Mouse (Mus musculus) neutrophil, adult 5-6 weeks (primary cell): ENCODE results near the gene Ryr1. TPM values are rescaled to one million over a fixed set of nuclear protein-coding genes. Genes with fewer than 3 reads are reported as not detected.
A peak's percentile ranks its signal among the peaks of the same experiment; 100 is the strongest.

Source experiments
- ATAC-seq: fragments of 151-379, 151-347 bp; 2 replicates; pipeline ENCODE4 v1.8.0; 2017; ENCODE audit warnings: mild to moderate bottlenecking, moderate TSS enrichment; ENCODE audit not compliant: insufficient number of reproducible peaks, poor library complexity, low FRiP score, severe bottlenecking; ENCODE audit errors: extremely low read depth
- total RNA-seq: library from RNA; stranded (forward); fragments of 200-1000 nt; gene quantifications from 2 replicates; pipeline ENCODE4 v1.2.3, GENCODE M21; 2017

The Ryr1 gene
- 0.61 and 1.0 TPM in 2 replicates for total RNA-seq

DNA sequence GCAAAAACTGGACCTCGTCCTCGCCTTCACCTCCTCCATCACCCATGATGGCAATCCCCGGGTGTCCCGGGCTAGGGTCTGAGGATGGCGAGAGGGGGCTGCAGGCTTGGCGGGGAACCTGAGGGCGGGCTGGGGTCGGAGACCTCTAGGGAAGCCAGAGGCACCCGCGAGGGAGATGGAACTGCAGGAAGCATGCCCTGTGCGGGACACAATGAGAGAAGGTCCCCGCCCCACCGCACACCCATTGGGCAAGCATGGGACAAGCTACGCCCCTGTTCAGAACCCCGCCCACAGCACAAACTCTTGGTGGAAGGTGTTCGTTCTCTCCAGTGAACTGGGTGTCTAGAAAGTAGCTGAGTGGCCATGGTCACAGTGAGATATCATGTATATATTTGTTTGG is at the start of gene Ryr1:
TSS of gene Ryr1 (minus strand) at position 210 of the 400 bp plus-strand sequence.
- peak; percentile 43; the same call in 1 of the 2 replicates for ATAC-seq

- ATAC-seq: no peak
Measured at GRCm38 (mm10) chr7:29172390-29173016, 47.5 kb upstream of the Ryr1 start.

DNA sequence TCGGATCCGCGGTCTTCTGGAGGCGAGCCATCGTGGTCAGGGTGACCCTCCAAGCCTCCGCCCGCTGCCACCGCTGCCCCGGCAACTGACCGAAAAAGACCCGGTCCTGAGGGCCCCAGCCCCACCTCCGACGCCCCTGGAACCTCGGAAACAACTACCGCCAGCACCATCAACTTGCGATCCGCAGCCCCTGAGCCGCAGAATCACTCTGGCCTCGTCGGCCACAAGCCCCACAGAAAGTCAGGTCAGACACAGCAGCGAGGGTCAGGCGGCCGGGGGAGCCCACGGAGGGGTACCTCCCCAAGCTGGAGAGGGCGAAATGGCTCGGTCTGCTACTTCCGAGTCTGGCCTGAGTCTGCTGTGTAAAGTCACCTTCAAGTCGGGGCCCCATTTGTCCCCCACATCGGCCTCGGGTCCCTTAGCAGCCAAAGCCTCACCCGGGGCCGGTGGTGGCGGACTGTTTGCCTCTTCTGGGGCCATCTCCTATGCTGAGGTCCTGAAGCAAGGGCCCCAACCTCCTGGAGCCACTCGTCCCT is 46.7 kb upstream of the Ryr1 start:
- ATAC-seq: no peak

GRCm38 (mm10) chr7:29170755-29171561 is 46.0 kb upstream of the Ryr1 start:
- ATAC-seq: peak; percentile 27; the same call in 1 of the 2 replicates

- ATAC-seq: peak; percentile 21; the same call in 1 of the 2 replicates
Measured at GRCm38 (mm10) chr7:29170066-29170754, 45.2 kb upstream of the Ryr1 start, which contains the start of the genes Ggn and Spred3. Gene Ggn, plus strand, starts transcription at chr7:29170210. Gene Spred3, minus strand, starts transcription at chr7:29170411.

GRCm38 (mm10) chr7:29169231-29170065 is 44.5 kb upstream of the Ryr1 start:
- no peak for ATAC-seq

DNA sequence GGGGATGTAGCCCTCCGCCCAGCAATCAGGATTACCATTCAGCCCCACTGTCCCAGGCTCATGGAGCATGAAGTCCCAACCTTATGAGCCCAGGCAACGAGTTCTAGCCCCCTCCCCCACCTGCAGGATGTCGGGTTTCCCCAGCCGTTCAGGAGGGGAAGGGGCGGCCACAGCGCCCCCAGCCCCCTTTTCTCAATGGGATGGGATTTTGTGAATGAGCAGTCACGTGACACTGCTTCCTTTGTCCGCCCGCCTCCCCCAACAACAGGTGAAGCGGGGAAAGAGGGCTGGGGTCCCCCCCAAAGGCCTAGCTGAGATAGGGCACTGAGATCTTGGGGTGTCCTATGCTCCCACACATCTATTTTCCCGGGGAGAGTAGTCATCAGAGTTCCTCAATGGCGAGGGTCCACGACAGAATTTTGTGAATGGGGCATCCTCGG is 43.8 kb upstream of the Ryr1 start:
- ATAC-seq: no peak

DNA sequence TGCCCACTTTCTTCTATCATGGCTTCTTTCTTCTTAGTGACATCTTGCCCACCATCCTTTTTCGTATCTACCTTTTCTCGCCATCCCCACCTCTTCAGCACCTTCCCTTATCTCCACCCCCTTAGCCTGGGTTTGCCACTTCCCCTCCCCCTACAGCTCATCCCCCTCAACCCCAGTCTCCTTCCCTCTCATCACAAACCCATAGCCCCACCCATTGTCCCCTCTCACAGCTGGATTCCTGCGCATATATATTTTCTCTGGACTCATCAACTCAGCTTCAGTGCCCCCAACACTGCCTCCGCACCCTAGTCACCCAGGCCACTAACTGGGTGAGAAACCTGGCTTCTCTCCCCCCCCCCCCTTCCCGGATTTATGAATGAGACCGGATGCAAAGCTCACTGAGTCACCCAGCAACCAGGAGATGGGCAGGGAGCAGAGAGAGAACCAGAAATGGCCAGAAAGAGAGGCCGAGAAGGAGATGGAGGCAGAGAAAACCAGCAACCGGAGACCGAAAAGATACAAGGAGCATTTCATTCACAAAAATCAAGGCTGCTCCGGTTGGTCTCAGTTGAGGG is 43.2 kb upstream of the Ryr1 start:
- no peak for ATAC-seq

GRCm38 (mm10) chr7:29167656-29168055 is 42.7 kb upstream of the Ryr1 start:
- ATAC-seq: no peak

DNA sequence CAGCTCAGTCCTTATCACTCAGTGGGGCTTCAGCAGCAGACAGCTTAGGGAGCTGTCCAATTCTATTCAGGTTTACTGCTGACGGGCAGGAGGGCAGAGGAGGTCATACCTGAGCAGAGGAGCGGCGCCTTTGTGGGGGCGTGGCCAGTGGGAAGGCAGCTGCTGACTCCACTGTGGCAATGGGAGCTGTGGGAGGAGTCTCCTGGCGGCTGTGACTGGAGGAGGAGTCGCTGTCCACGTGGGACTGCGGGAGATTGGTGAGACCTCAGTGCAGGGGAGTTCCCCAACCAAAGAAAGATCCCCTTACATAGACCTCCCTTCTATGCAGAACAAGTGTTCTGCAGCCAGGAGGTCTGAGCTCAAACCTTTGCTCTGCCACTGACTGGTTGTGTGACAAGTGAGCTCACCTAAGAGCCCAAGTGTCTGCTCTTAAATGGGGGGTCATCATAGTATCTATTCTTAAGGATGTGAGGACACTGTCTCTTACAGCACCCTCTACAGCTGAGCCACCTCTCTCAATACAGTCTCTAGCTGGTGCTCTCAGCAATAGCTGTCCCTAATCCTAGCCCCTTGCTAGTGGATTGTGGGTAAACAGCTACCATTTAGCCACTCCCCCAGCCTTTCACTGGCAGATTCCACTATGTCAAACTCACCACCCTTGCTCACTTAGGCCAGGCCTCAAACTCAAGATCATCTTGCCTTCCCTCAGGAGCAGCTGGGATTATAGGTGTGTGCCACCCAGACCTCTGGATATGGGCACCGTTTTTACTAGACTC is 38.0 kb upstream of the Ryr1 start:
- ATAC-seq: 0 out of 2 replicates have a peak, but pooled peaks have one; percentile 25

DNA sequence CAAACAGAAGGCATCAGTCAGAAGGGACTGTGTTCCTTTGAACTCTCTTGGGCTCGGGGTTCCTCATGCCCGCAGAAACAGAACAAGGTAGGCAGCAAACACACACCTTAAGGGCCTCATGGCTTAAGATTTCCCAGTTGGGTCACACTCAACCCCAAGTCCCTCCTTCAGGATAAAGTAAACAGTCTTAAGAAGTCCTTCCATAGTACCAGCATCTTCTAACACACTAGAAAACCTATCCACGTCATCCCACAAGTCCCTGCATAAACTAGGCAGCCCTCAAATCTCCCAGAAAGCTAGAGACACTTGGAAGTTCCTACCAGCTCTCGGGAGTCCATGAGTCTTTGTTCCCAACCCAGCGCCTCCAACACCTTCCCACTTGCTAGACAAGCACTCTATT is 37.3 kb upstream of the Ryr1 start:
- no peak for ATAC-seq

- no peak for ATAC-seq
Measured at GRCm38 (mm10) chr7:29158264-29158663, 33.3 kb upstream of the Ryr1 start.

DNA sequence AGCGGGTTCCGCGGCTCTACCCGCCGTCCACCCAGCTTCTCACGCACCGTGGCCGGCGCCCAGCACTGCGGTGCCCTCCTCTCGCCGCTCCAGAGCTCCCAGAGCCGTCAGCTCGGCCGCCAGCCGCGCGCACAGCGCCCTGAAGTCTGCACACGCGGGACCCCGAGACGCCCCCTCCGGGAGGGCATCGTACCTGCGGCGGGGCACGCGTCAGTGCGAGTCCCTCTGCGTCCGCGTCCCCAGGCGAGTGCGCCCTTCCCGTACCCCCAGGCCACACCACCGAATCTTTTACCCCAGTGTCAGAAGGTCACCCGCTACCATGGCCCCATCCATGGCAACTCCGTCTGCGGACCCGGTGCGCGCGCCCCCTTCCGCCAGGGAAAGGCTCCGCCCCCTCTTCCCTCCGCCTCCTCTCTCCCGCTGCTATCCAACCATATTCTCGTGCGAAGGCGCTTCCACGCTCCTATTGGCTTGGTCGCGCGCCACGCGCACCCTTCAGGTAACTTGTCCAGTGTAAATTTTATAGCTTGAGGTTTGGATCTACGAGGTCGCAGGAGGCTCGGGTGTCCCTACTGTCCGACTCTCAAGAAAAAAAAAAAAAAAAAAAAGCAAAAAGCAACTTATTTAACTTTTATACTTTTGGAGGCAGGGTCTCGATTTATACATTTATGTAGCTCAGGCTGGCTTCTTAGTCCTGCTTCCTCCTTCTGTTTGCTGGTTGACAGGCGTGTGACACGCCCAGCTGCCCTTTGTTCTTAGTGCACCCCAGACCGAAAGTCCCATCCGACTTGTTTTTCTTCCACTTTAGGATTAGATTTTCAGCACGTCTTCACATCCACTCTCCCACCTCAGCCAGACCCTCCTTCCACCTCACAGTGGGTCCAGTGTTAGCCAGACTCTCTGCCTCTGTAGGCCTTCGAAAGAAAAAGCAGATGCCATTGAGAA is 31.1 kb upstream of the Ryr1 start, which contains the start of gene Fam98c:
TSS of gene Fam98c (minus strand) at position 397 of the 945 bp plus-strand sequence.
- ATAC-seq: peak; percentile 59

GRCm38 (mm10) chr7:29155196-29155837 is 30.3 kb upstream of the Ryr1 start:
- ATAC-seq: peak; percentile 68

DNA sequence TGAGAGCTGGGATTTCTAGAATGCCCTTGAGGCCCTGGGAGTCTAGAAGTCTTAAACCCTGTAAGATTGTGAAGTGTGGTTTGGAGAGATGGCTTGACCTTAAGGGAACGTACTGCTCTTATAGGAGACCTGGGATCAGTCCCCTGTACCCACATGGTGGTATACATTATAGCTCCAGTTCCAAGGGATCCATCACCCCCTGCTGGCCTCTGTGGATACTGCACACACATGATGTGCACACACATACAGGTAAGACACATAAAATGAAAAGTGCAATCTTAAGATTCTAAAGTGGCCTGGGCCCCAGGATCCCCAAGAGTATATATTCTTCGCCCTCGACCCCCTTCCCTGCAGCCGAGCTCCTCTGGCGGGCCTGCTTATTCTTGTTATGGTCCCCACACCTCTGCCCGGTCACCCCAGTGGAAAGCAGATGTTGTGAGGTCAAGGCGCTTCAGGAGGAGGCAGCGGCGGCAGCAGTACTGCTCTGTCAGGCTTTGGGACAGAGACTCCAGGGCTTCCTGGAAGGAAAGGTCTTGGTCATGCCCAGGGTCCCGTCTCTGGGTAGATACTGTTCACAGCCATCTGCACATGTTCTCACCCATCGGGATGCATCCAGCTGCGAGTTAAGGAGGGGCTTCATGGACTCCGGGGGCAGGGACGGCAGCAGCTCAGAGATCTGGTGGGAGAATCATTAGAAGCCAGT is 29.2 kb upstream of the Ryr1 start:
- no peak for ATAC-seq
